ENCODE assay signal across 24 mouse cellular contexts in genomic region chr2:156915559-156915958, GRCm38 (mm10). TPM values are rescaled to one million over a fixed set of nuclear protein-coding genes. Genes with fewer than 3 reads are reported as not detected.
"Had no signal": no experiment of that assay in that cellular context is flagged by ENCODE, and none has a peak within 500 bp of the region (broad histone marks: within the 10 kb centered on the region; RNA-seq: fewer than 3 reads in every experiment).

No protein-coding gene starts in this region.

- H3K9ac ChIP-seq: limb, embryonic 13.5 days; liver, embryonic 12.5 days; liver, embryonic 15.5 days; lung, embryonic 15.5 days; midbrain, embryonic 13.5 days; neural tube, embryonic 13.5 days; stomach, embryonic 15.5 days had no signal

- H3K9me3 ChIP-seq: limb, embryonic 10.5 days; limb, embryonic 13.5 days; liver, embryonic 12.5 days; liver, embryonic 15.5 days; lung, embryonic 15.5 days; midbrain, embryonic 10.5 days; midbrain, embryonic 13.5 days; neural tube, embryonic 13.5 days; stomach, embryonic 15.5 days had no signal

- H3K4me1 ChIP-seq: limb, embryonic 10.5 days; limb, embryonic 13.5 days; lung, embryonic 15.5 days; midbrain, embryonic 10.5 days; midbrain, embryonic 13.5 days; neural tube, embryonic 13.5 days; stomach, embryonic 15.5 days had no signal

- H3K27me3 ChIP-seq: limb, embryonic 13.5 days; lung, embryonic 15.5 days; megakaryocyte, embryonic 14.5 days; midbrain, embryonic 13.5 days; neural tube, embryonic 13.5 days; stomach, embryonic 15.5 days had no signal

- H3K36me3 ChIP-seq: limb, embryonic 10.5 days; limb, embryonic 13.5 days; liver, embryonic 12.5 days; liver, embryonic 15.5 days; lung, embryonic 15.5 days; midbrain, embryonic 10.5 days; midbrain, embryonic 13.5 days; neural tube, embryonic 13.5 days; stomach, embryonic 15.5 days had no signal

- ATAC-seq: liver, embryonic 12.5 days; midbrain, embryonic 13.5 days; midbrain, embryonic 16.5 days had no signal

- H3K4me2 ChIP-seq: limb, embryonic 13.5 days; liver, embryonic 12.5 days; liver, embryonic 15.5 days; lung, embryonic 15.5 days; midbrain, embryonic 13.5 days; neural tube, embryonic 13.5 days; stomach, embryonic 15.5 days had no signal

- H3K4me3 ChIP-seq: layer of hippocampus, adult 2 months; limb, embryonic 10.5 days; limb, embryonic 13.5 days; liver, embryonic 12.5 days; liver, embryonic 15.5 days; lung, embryonic 15.5 days; megakaryocyte, embryonic 14.5 days; midbrain, embryonic 10.5 days; midbrain, embryonic 13.5 days; myocyte; neural tube, embryonic 13.5 days; stomach, embryonic 15.5 days had no signal

- DNase-seq: kidney, postnatal 25 days; layer of hippocampus, adult 9-11 months; liver; lung, adult 18-20 months; lung, postnatal 10 days; lung, postnatal 36 days; retina, postnatal 1 day; right cerebral cortex, postnatal 25 days; spleen, adult 18-20 months; thymus, postnatal 36 days had no signal

- H3K27ac ChIP-seq: kidney, postnatal 0 days; layer of hippocampus, adult 2 months; limb, embryonic 10.5 days; limb, embryonic 13.5 days; liver, embryonic 12.5 days; liver, embryonic 15.5 days; lung, embryonic 15.5 days; midbrain, embryonic 10.5 days; midbrain, embryonic 13.5 days; neural tube, embryonic 13.5 days; stomach, embryonic 15.5 days had no signal

RNA-seq across cellular contexts. Expression of gene Sla2, which starts 28.6 kb away (rescaled TPM):
- polyA plus RNA-seq: midbrain, embryonic 16.5 days; neural tube, embryonic 13.5 days had no signal
